Mouse (Mus musculus): Measurements from ENCODE around the gene Pim3. TPM values are rescaled to one million over a fixed set of nuclear protein-coding genes. Genes with fewer than 3 reads are reported as not detected.

Pim3 gene
- total RNA-seq, 1 experiment from 2014 or later = 18.3 TPM

- ATAC-seq (replicated peaks in 1 of 2; ENCODE audit: insufficient read depth in 1 of 2, low FRiP score in 2 of 2, low TSS enrichment in 1 of 2, low read depth in 1 of 2, poor library complexity in 2 of 2, severe bottlenecking in 2 of 2) = no peak
These were observed 10.4 kb upstream of the Pim3 start for GRCm38 (mm10) chr15:88851507-88852149.

GRCm38 (mm10) chr15:88853106-88853505 is 8.9 kb upstream of the Pim3 start:
- no peak for ATAC-seq (replicated peaks in 1 of 2; ENCODE audit: insufficient read depth in 1 of 2, low FRiP score in 2 of 2, low TSS enrichment in 1 of 2, low read depth in 1 of 2, poor library complexity in 2 of 2, severe bottlenecking in 2 of 2)

- ATAC-seq (replicated peaks in 1 of 2; ENCODE audit: insufficient read depth in 1 of 2, low FRiP score in 2 of 2, low TSS enrichment in 1 of 2, low read depth in 1 of 2, poor library complexity in 2 of 2, severe bottlenecking in 2 of 2) = no peak
These were observed 7.6 kb upstream of the Pim3 start for GRCm38 (mm10) chr15:88854119-88854968.

DNA sequence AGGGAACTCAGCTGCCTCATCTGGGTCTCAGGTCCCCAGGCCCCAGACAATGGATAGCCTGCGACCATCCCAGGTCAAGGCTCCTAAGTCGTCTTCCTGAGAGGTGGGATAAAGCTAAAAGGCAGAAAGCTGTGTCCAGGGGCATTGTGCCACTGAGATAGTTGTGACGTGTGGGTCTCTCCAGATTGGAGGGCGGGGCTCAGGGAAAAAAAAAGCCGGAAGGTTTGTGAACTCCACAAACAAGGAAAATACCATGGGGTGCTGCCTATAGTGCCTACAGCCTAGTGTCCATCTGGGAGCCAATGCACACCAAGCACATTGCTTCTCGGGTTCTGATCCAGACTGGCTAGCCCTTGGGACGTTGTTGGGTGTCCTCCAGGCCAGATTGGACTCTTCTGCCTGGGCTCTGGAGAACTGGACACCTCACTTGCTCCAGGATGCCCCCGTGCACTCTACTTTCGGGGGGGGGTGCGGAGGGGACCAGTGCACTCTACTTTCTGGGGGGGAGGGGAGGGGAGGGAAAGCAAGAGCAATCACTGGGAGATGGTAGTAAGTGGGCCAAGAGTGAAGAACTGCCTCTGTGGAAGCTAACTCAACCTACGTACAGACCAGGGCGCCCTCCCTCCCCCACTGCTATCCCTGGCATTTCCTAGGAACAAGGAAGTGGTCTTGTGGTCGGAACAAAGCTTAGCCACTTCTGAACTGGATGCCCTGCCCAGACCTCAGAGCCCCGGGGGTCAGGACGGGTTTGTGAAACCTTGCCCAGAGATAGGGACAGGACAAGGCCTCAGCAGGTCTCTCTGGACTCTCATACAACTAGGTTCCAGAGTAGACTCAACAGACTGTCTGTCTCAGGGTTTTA is 6.8 kb upstream of the Pim3 start:
- peak; percentile 59 to 75 for ATAC-seq (replicated peaks in 1 of 2; ENCODE audit: insufficient read depth in 1 of 2, low FRiP score in 2 of 2, low TSS enrichment in 1 of 2, low read depth in 1 of 2, poor library complexity in 2 of 2, severe bottlenecking in 2 of 2)

DNA sequence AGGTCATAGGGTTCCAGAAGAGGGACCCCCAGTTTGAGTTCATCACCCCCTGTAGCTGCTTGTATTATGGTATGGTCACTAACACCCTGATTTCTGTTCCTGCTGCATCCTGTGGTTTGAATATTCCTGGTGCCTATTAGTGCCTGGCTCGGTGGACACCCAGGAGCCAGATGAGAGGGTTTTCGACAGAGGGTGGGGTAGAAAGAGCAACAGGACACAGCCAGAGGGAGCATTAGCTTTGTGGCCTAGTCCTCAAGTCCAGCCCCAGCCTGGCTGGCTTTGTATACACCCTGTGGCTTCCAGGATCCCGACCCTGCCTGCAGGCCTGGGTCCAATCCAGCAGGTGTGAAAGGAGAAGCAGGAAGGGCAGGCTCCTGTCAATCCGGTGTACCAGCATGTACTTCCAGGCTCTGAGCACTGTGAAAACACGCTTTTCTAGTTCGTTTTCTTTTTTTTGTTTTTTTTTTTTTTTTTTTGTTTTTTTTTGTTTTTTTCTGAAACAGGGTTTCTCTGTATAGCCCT is 6.0 kb upstream of the Pim3 start:
- ATAC-seq (replicated peaks in 1 of 2; ENCODE audit: insufficient read depth in 1 of 2, low FRiP score in 2 of 2, low TSS enrichment in 1 of 2, low read depth in 1 of 2, poor library complexity in 2 of 2, severe bottlenecking in 2 of 2) = no peak

DNA sequence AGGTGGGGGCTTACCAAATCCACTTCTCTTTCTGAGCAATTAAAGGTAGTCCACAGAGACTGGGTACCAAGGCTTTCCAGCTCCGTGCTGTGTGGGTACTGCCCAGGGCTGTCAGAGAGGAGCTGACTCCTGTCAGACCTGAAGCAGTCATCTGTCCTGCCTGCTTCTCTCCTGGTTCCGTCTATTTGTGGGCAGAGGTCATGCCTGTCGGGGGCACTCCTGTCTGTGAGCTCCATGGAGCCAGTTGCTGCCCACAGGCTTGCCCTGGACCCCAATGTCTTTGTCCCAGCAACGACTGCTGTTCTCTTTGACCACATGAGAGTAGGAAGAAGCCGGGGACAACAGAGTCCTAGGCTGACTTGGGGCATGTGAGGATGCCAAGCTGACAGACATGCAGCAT is 5.4 kb upstream of the Pim3 start:
- no peak for ATAC-seq (replicated peaks in 1 of 2; ENCODE audit: insufficient read depth in 1 of 2, low FRiP score in 2 of 2, low TSS enrichment in 1 of 2, low read depth in 1 of 2, poor library complexity in 2 of 2, severe bottlenecking in 2 of 2)

- ATAC-seq (replicated peaks in 1 of 2; ENCODE audit: insufficient read depth in 1 of 2, low FRiP score in 2 of 2, low TSS enrichment in 1 of 2, low read depth in 1 of 2, poor library complexity in 2 of 2, severe bottlenecking in 2 of 2) = no peak
These were observed 4.6 kb upstream of the Pim3 start for GRCm38 (mm10) chr15:88857361-88857760.

- ATAC-seq (replicated peaks in 1 of 2; ENCODE audit: insufficient read depth in 1 of 2, low FRiP score in 2 of 2, low TSS enrichment in 1 of 2, low read depth in 1 of 2, poor library complexity in 2 of 2, severe bottlenecking in 2 of 2) = no peak
These were observed 3.8 kb upstream of the Pim3 start for GRCm38 (mm10) chr15:88858141-88858541.

DNA sequence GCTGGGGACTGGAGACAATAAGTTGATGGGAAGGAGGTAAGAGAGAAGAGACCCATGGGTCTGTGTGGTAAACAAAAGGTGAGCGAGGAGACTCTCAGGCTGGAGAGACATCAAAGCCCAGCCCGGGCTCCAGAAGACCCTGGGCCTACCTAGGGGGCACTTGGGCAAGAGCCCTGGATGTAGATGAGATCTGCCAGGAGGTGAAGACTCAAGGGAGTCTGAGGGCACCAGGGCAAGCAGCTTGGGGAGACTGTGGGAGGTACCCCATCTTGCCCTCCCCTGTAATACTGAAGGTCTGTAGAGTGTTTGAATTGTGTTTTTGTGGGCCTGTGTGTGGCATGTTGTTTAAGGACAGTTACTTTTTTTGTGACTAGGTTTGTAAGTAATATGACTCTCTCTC is 3.3 kb upstream of the Pim3 start:
- ATAC-seq (replicated peaks in 1 of 2; ENCODE audit: insufficient read depth in 1 of 2, low FRiP score in 2 of 2, low TSS enrichment in 1 of 2, low read depth in 1 of 2, poor library complexity in 2 of 2, severe bottlenecking in 2 of 2) = no peak

- ATAC-seq (replicated peaks in 1 of 2; ENCODE audit: insufficient read depth in 1 of 2, low FRiP score in 2 of 2, low TSS enrichment in 1 of 2, low read depth in 1 of 2, poor library complexity in 2 of 2, severe bottlenecking in 2 of 2) = no peak
These were observed 2.6 kb upstream of the Pim3 start for GRCm38 (mm10) chr15:88859206-88859970.

- no peak for ATAC-seq (replicated peaks in 1 of 2; ENCODE audit: insufficient read depth in 1 of 2, low FRiP score in 2 of 2, low TSS enrichment in 1 of 2, low read depth in 1 of 2, poor library complexity in 2 of 2, severe bottlenecking in 2 of 2)
These were observed 1.2 kb upstream of the Pim3 start for GRCm38 (mm10) chr15:88860781-88861180.

GRCm38 (mm10) chr15:88862881-88863694 is 1.1 kb downstream of the Pim3 start:
- no peak for ATAC-seq (replicated peaks in 1 of 2; ENCODE audit: insufficient read depth in 1 of 2, low FRiP score in 2 of 2, low TSS enrichment in 1 of 2, low read depth in 1 of 2, poor library complexity in 2 of 2, severe bottlenecking in 2 of 2)

DNA sequence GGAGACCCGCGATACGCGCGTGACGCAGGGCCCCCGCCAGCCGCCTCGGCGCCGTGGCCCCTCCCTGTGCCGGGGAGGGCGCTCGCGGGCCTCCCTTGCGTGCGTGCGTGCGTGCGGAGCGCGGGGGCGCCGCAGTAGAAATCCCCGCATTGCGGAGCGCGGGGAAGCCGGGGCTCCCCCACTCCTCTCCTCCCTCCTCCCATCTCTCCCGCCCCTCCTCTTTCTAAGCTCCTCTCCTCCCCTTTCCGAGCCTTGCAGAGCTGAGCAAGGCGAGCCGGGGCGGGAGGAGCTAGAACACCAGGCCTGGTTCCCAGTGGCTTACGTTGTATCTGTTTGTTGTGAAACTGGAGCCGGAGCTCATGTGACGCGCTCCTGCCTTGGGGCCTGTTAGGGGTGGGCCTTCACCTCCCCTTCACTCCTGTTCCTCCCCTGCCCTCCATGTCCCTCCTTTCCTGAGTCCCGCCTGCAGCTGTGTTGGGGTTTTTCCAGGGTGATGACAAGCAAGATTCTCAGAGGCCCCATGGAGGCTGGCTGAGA is 1.8 kb downstream of the Pim3 start:
- ATAC-seq (replicated peaks in 1 of 2; ENCODE audit: insufficient read depth in 1 of 2, low FRiP score in 2 of 2, low TSS enrichment in 1 of 2, low read depth in 1 of 2, poor library complexity in 2 of 2, severe bottlenecking in 2 of 2) = peak; percentile 64 to 77

DNA sequence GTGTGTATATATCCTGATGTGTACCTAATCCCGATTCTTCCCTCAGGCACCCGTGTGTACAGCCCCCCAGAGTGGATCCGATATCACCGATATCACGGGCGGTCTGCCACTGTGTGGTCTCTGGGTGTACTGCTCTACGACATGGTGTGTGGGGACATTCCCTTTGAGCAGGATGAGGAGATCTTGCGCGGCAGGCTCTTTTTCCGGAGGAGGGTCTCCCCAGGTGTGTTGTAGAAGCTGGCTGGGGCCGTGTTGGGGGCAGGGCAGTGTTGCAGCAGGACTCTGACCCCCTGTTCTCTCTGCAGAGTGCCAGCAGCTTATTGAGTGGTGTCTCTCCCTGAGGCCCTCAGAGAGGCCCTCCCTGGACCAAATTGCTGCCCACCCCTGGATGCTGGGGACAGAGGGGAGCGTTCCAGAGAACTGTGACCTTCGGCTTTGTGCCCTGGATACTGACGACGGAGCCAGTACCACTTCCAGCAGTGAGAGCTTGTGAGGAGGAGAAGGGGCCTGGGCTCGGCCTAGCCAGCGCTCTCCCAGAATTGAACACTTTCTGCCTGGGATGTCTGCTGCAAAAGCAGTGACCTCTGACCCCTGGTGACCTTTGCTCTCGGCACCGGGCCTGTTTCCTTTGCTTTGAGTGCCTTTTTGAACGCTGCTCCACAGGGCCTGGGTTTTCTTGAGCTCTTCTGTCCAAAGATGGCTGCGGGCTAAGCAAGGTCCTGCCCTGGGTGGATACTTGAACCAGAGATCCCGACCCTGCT is 2.5 kb downstream of the Pim3 start:
- no peak for ATAC-seq (replicated peaks in 1 of 2; ENCODE audit: insufficient read depth in 1 of 2, low FRiP score in 2 of 2, low TSS enrichment in 1 of 2, low read depth in 1 of 2, poor library complexity in 2 of 2, severe bottlenecking in 2 of 2)

GRCm38 (mm10) chr15:88865061-88865460 is 3.1 kb downstream of the Pim3 start:
- no peak for ATAC-seq (replicated peaks in 1 of 2; ENCODE audit: insufficient read depth in 1 of 2, low FRiP score in 2 of 2, low TSS enrichment in 1 of 2, low read depth in 1 of 2, poor library complexity in 2 of 2, severe bottlenecking in 2 of 2)

Data from hematopoietic stem cell, adult 5-6 weeks (primary cell).